Mouse (Mus musculus) limb, embryonic 14.5 days (tissue): ENCODE measurements around the gene Foxred1. TPM values are rescaled to one million over a fixed set of nuclear protein-coding genes. Genes with fewer than 3 reads are reported as not detected.

ENCODE experiments used
- ATAC-seq: fragments of 200-750 bp; cut with Nextera tagmentation; 2 replicates; pipeline ENCODE4 v1.8.0; 2017; ENCODE audit warnings: low read depth, moderate number of reproducible peaks, moderate TSS enrichment; ENCODE audit not compliant: low FRiP score
- DNase-seq: peaks from one replicate; pipeline ENCODE4 v3.0.0-alpha.2; 2015; ENCODE audit warnings: low spot score
- H3K27ac ChIP-seq: fragments of 300-500 bp; sonication (generic); replicated peaks from 2 replicates; pipeline ENCODE4 v1.5.1; 2014; ENCODE audit warnings: low read depth, mild to moderate bottlenecking, low read length, moderate library complexity, mixed read lengths
- H3K27me3 ChIP-seq: fragments of 300-500 bp; sonication (generic); 2 replicates; pipeline ENCODE4 v1.6.1; 2014; ENCODE audit warnings: low read length, mixed read lengths; ENCODE audit not compliant: control insufficient read depth, insufficient read depth
- H3K36me3 ChIP-seq: fragments of 300-500 bp; sonication (generic); 2 replicates; pipeline ENCODE4 v1.6.1; 2014; ENCODE audit warnings: mild to moderate bottlenecking, low read length, moderate library complexity, mixed read lengths; ENCODE audit not compliant: control insufficient read depth, insufficient read depth
- H3K4me1 ChIP-seq: fragments of 300-500 bp; sonication (generic); 2 replicates; pipeline ENCODE4 v1.6.1; 2014; ENCODE audit warnings: antibody characterized with exemption, low read length, mixed read lengths; ENCODE audit not compliant: control insufficient read depth, insufficient read depth
- H3K4me2 ChIP-seq: fragments of 300-500 bp; sonication (generic); replicated peaks from 2 replicates; pipeline ENCODE4 v1.6.1; 2014; ENCODE audit warnings: low read depth, mild to moderate bottlenecking, low read length, moderate library complexity; ENCODE audit not compliant: severe bottlenecking
- H3K4me3 ChIP-seq: fragments of 300-500 bp; sonication (generic); replicated peaks from 2 replicates; pipeline ENCODE4 v1.5.1; 2014; ENCODE audit warnings: low read length
- H3K9ac ChIP-seq: fragments of 300-500 bp; sonication (generic); 2 replicates; pipeline ENCODE4 v1.6.1; 2014; ENCODE audit warnings: mild to moderate bottlenecking, low read depth, low read length, moderate library complexity; ENCODE audit not compliant: severe bottlenecking
- H3K9me3 ChIP-seq: fragments of 300-500 bp; sonication (generic); 2 replicates; pipeline ENCODE4 v1.6.1; 2016; ENCODE audit warnings: low read length; ENCODE audit not compliant: control insufficient read depth
- POLR2A ChIP-seq: fragments of 200-500 bp; IDR thresholded peaks from 2 replicates; pipeline ENCODE4 v1.8.0; 2012; ENCODE audit warnings: inconsistent platforms, mild to moderate bottlenecking, moderate library complexity, borderline replicate concordance; ENCODE audit not compliant: insufficient read depth, insufficient read length; ENCODE audit errors: extremely low read depth
- WGBS: fragments of 180-500 bp; shearing (Covaris S2); extraction: QIAGEN DNeasy Blood & Tissue Kit; methylation state at CpG from one replicate; pipeline ENCODE4 v1.1.7; 2014; 5-methylcytosine and 5-hydroxymethylcytosine counted together
- polyA plus RNA-seq, 2 experiments: library from polyadenylated mRNA; depleted of rRNA in 1 of 2; stranded (reverse) in 1 of 2; unstranded in 1 of 2; fragments of >200 nt; fragmentation: Nextera tagmentation in 1 of 2; extraction: Ambion mirVana in 1 of 2; gene quantifications; 2 replicates each; pipeline versions ENCODE4 v1.2.1 to v1.2.3; 2012 to 2014

The Foxred1 gene
- polyA plus RNA-seq, 2 experiments = 29.5 to 55.2 TPM

GRCm38 (mm10) chr9:35199772-35200471 lies 10.9 kb downstream of the Foxred1 start, which contains the start of the genes Srpr and Tirap:
Gene Srpr, plus strand, starts transcription at chr9:35200175.
Gene Tirap, minus strand, starts transcription at chr9:35200291.
- Histone ChIP-seq H3K36me3 (peaks cover 8% of the 10 kb centered on the region), H3K4me1 (peaks cover 6% of the 10 kb centered on the region), H3K4me3 (peak within 1 kb of the TSS; percentile 68), H3K27me3 (no peaks in the 10 kb centered on the region), H3K4me2 (peak within 1 kb of the TSS; percentile 84), H3K27ac (peak within 1 kb of the TSS; percentile 65), H3K9me3 (no peaks in the 10 kb centered on the region), H3K9ac (peak within 1 kb of the TSS; percentile 79)
- DNase-seq = peak; percentile 73
- ATAC-seq = peak; percentile 93
- 0 out of 2 replicates have a peak, but pooled peaks have one; percentile 10 for TF ChIP-seq POLR2A
- under 1% methylated on average over 30 of the region's 44 CpGs for WGBS

GRCm38 (mm10) chr9:35198945-35199771 lies 11.7 kb downstream of the Foxred1 start:
- DNase-seq (no peak), ATAC-seq (peak; percentile 65)
- Histone ChIP-seq H3K36me3 (peaks cover 5% of the 10 kb centered on the region), H3K27me3 (no peaks in the 10 kb centered on the region), H3K4me1 (peaks cover 6% of the 10 kb centered on the region), H3K9me3 (no peaks in the 10 kb centered on the region), H3K4me2 (peak overlapping the region; percentile 84), H3K27ac (peak overlapping the region; percentile 65), H3K4me3 (peak overlapping the region; percentile 68), H3K9ac (peak overlapping the region; percentile 79)
- WGBS = 25% methylated on average over 18 of the region's 18 CpGs
- TF ChIP-seq POLR2A = no peak

GRCm38 (mm10) chr9:35198351-35198750 lies 12.5 kb downstream of the Foxred1 start:
- Histone ChIP-seq H3K4me2 (no peak overlapping the region), H3K4me1 (peaks cover 6% of the 10 kb centered on the region)

DNA sequence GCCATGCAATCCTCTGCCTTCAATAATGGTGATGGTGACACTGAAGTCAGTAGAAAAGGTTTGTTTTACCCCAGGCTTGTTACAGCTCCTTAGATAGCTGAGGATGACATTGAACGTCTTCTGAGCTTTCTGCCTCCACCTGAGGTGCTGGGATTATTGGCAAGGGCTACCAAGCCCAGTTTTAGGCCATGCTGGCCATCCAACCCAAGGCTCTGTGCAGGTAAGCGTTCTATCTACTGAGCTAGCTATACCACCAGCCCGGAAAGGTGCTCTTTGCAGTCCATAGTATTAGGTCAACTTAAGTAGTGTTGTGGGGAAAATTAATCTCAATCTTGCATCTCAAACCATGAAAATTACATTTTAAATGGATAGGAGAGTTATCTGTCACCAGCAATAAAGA lies 13.2 kb downstream of the Foxred1 start:
- Histone ChIP-seq H3K27me3 (no peaks in the 10 kb centered on the region), H3K9ac (no peak overlapping the region), H3K9me3 (no peaks in the 10 kb centered on the region), H3K4me3 (no peak overlapping the region), H3K4me1 (peaks cover 6% of the 10 kb centered on the region), H3K4me2 (no peak overlapping the region), H3K27ac (no peak overlapping the region), H3K36me3 (no peaks in the 10 kb centered on the region; the same call in 1 of the 2 replicates)
- DNase-seq (no peak), ATAC-seq (no peak)
- 93% methylated on average over 3 of the region's 3 CpGs for WGBS
- TF ChIP-seq POLR2A = no peak

More at GRCm38 (mm10) chr9:35198351-35198750, 12.5 kb downstream of the Foxred1 start:
- H3K27ac ChIP-seq = no peak overlapping the region
- no peak overlapping the region for H3K9ac ChIP-seq
- no peaks in the 10 kb centered on the region for H3K27me3 ChIP-seq
- no peak for DNase-seq
- no peak for TF ChIP-seq POLR2A
- no peaks in the 10 kb centered on the region for H3K9me3 ChIP-seq
- 81% methylated on average over 10 of the region's 10 CpGs for WGBS
- no peaks in the 10 kb centered on the region for H3K36me3 ChIP-seq
- no peak overlapping the region for H3K4me3 ChIP-seq
- no peak for ATAC-seq

DNA sequence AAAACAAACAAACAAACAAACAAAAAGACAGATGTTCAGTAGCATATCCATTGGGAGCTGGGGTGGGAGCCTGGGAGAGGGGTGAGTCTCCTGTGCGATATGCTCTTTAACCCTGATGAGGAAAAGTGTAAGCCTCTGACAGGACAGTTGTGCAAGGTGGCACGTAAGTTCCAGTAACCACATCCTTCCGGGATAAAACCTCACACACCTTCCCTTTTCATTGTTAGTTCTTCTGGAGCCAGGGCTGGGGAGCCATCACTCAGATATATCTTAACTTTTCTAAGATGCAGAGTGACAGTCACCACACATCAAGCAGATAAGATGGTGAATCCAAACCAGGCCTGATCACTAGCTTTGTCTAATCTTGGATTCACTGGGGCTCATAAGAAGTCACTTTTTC lies 16.8 kb downstream of the Foxred1 start:
- DNase-seq = no peak
- no peak overlapping the region for H3K4me3 ChIP-seq
- ATAC-seq = no peak
- 89% methylated on average over 3 of the region's 3 CpGs for WGBS
- no peaks in the 10 kb centered on the region for H3K9me3 ChIP-seq
- no peak overlapping the region for H3K27ac ChIP-seq
- H3K4me2 ChIP-seq = no peak overlapping the region
- H3K4me1 ChIP-seq = no peaks in the 10 kb centered on the region
- TF ChIP-seq POLR2A = no peak
- peaks cover 23% of the 10 kb centered on the region for H3K36me3 ChIP-seq
- no peaks in the 10 kb centered on the region for H3K27me3 ChIP-seq
- H3K9ac ChIP-seq = no peak overlapping the region
